Mouse (Mus musculus) ovary, postnatal 36 days (tissue): ENCODE data around the gene Tes3-ps.
A peak's percentile ranks its signal among the peaks of the same experiment; 100 is the strongest.

ENCODE experiments used
- DNase-seq: peaks from one replicate; pipeline ENCODE4 v3.0.0; 2022; ENCODE audit warnings: low spot score, mixed read lengths

Gene Tes3-ps

GRCm38 (mm10) chr13:49504510-49504909, 11.4 kb downstream of the Tes3-ps start, which contains the start of gene Ecm2:
Ecm2 (plus strand) TSS chr13:49504810.
- no peak for DNase-seq

GRCm38 (mm10) chr13:49505776-49506175, 12.7 kb downstream of the Tes3-ps start:
- DNase-seq = no peak

DNA sequence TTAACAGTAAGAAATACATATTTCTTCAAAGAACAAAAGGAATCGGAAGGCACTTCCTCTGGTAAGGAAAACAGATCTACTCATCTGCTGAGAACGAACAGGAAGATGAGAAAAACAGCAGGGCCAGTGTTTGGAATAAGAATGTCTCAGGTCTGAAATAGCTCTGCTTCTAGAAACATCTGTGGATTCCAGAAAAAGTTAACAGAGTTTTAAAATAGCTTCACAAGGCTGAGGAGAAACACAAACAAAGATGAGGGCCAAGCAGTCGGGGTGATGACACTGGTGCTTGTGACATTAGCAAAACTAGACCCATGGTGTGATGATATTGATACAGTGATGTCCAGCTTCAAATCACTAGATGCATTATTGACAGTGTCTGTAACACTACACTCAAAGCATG, 14.1 kb downstream of the Tes3-ps start:
- DNase-seq = no peak

- DNase-seq = no peak
These were observed 25.6 kb downstream of the Tes3-ps start for GRCm38 (mm10) chr13:49518761-49519160.

DNA sequence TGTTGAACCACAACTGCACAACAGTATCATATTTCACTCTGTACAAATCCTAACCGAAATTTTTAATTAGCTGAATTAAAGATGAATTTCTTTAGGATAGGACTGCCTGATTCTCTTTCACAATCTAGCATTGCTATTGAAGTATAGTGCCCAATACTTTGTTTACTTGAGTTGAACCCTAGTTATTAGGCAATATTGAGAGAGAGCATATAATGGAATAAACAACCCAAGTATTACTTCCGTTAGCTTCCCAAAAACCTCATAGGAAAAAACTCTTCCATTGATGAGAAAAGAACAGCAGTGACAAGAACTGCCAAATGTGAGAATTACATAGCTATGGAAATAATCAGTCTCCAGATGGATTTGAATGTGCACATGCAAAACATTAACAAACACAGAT, 33.1 kb downstream of the Tes3-ps start:
- DNase-seq = no peak

DNA sequence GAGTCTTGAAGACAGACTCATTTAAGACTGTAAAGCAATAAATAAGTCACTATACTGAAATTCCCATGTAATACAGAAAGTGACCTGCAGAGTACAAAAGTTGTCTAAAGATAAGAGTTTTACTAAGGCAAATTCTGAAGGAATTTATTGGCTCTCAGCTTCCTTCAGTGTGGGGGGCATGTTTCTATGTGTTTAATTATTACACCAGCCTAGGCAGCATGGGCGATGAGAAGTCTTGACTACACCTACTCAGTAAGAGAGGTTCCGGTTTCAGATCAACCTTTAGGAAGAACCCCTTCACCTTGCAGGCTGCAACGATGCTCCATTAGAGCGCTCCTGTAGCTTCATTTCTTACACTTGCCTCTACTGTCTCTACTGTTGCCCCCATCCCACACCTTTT, 37.5 kb downstream of the Tes3-ps start:
- no peak for DNase-seq

GRCm38 (mm10) chr13:49536946-49537345, 43.8 kb downstream of the Tes3-ps start:
- peak; percentile 11 for DNase-seq

- no peak for DNase-seq
These were observed 45.6 kb downstream of the Tes3-ps start for GRCm38 (mm10) chr13:49538693-49539092.

DNA sequence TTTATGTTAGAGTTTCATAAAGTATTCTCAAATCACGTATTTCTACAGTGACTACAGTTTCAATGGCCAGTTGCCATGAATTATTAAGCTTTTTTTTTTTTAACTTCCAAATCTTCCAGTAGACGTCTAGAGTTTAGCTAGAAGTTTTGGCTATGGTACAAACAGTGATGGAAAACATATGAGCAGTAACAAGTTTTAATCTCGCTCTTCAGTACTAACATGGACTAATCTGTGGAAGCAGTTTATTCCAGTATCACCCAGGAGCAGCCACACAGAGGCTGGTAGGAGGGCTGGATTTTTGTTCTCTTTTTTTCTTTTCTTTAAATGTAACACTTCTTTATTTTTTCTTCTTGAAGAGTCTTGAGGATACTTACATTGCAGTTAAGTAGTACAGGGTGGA, 51.2 kb downstream of the Tes3-ps start, which contains the start of gene Aspn:
TSS of gene Aspn (plus strand) at position 165 of the 400 bp plus-strand sequence.
- DNase-seq = no peak

DNA sequence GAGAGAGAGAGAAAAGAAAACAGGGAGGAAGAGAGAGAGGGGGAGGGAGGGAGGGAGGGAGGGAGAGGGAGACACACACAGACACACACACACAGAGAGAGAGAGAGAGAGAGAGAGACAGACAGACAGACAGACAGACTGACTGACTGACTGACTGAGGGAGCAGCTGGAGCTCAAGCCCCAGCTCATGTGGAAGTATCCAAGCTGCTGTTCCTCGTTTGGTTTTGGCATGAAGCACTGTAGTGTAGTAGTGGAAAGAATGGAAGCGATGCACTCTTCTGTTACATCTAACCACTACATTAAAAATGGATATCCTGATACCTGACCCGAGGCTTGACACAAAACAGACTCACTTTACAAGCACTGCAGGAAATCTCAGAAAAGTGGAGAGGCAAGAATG, 52.5 kb downstream of the Tes3-ps start:
- DNase-seq = no peak
